Mouse (Mus musculus) CD4-positive, CD25-positive, alpha-beta regulatory T cell, adult 2 months (primary cell): ENCODE results near the gene Arhgap45.
A peak's percentile ranks its signal among the peaks of the same experiment; 100 is the strongest.
"Not testable (repeated sequence)": the region's sequence is repeated elsewhere in the genome, so short reads cannot be mapped to it uniquely, and the experiment has no call there.

ENCODE experiments used
- DNase-seq: peaks from one replicate; pipeline ENCODE4 v3.0.0-alpha.2; 2012; ENCODE audit warnings: low read depth, low spot score

Arhgap45 gene

GRCm38 (mm10) chr10:80032799-80033480, 16.5 kb downstream of the Arhgap45 start:
- DNase-seq: peak; percentile 78

GRCm38 (mm10) chr10:80033511-80034391, 17.3 kb downstream of the Arhgap45 start:
- peak; percentile 58 for DNase-seq

GRCm38 (mm10) chr10:80035148-80035547, 18.7 kb downstream of the Arhgap45 start:
- no peak for DNase-seq

- no peak for DNase-seq
Observed at GRCm38 (mm10) chr10:80035686-80036085, 19.2 kb downstream of the Arhgap45 start.

- no peak for DNase-seq
Observed at GRCm38 (mm10) chr10:80036832-80037231, 20.4 kb downstream of the Arhgap45 start.

GRCm38 (mm10) chr10:80039559-80039979, 23.1 kb downstream of the Arhgap45 start, which contains the start of gene Polr2e:
Polr2e (minus strand) TSS chr10:80039795.
- peak; percentile 99 for DNase-seq

- DNase-seq: not testable (repeated sequence)
Observed at GRCm38 (mm10) chr10:80041409-80042060, 25.1 kb downstream of the Arhgap45 start.

- no peak for DNase-seq
Observed at GRCm38 (mm10) chr10:80044087-80044486, 27.6 kb downstream of the Arhgap45 start.

GRCm38 (mm10) chr10:80045364-80045763, 28.9 kb downstream of the Arhgap45 start:
- not testable (repeated sequence) for DNase-seq

GRCm38 (mm10) chr10:80045766-80046165, 29.3 kb downstream of the Arhgap45 start:
- DNase-seq: no peak

GRCm38 (mm10) chr10:80047041-80047565, 30.6 kb downstream of the Arhgap45 start, which contains the start of gene Gpx4:
Gpx4 (plus strand) TSS chr10:80047166.
- no peak for DNase-seq

- DNase-seq: no peak
Observed at GRCm38 (mm10) chr10:80048396-80048795, 31.9 kb downstream of the Arhgap45 start.

- no peak for DNase-seq
Observed at GRCm38 (mm10) chr10:80048834-80049233, 32.4 kb downstream of the Arhgap45 start.

- peak; percentile 56 for DNase-seq
Observed at GRCm38 (mm10) chr10:80050244-80050643, 33.8 kb downstream of the Arhgap45 start.

- no peak for DNase-seq
Observed at GRCm38 (mm10) chr10:80050885-80051617, 34.6 kb downstream of the Arhgap45 start.

GRCm38 (mm10) chr10:80051618-80052373, 35.3 kb downstream of the Arhgap45 start:
- peak; percentile 55 for DNase-seq

- no peak for DNase-seq
Observed at GRCm38 (mm10) chr10:80052374-80052764, 35.9 kb downstream of the Arhgap45 start.

- peak; percentile 100 for DNase-seq
Observed at GRCm38 (mm10) chr10:80053259-80053780, 36.9 kb downstream of the Arhgap45 start.

- DNase-seq: peak; percentile 76
Observed at GRCm38 (mm10) chr10:80053831-80054815, 37.7 kb downstream of the Arhgap45 start.
